Mouse (Mus musculus) lung, adult 10 weeks (tissue): ENCODE data around the gene Fam118a. TPM values are rescaled to one million over a fixed set of nuclear protein-coding genes. Genes with fewer than 3 reads are reported as not detected.

ENCODE experiments used
- polyA plus RNA-seq: library from polyadenylated mRNA; stranded (reverse); fragments of 350-450 nt; fragmentation: Illumina TruSeq; extraction: RNeasy Lipid Tissue Mini Kit (QIAGEN cat#74804); gene quantifications from one replicate; pipeline ENCODE4 v1.2.3, GENCODE M21; 2014; ENCODE audit warnings: low read depth, low replicate concordance; ENCODE audit not compliant: insufficient read depth

The Fam118a gene
- polyA plus RNA-seq: 10.1 TPM

GRCm38 (mm10) chr15:85028648-85029047 is at the start of gene Fam118a:
Gene Fam118a, plus strand, starts transcription at chr15:85028948.

DNA sequence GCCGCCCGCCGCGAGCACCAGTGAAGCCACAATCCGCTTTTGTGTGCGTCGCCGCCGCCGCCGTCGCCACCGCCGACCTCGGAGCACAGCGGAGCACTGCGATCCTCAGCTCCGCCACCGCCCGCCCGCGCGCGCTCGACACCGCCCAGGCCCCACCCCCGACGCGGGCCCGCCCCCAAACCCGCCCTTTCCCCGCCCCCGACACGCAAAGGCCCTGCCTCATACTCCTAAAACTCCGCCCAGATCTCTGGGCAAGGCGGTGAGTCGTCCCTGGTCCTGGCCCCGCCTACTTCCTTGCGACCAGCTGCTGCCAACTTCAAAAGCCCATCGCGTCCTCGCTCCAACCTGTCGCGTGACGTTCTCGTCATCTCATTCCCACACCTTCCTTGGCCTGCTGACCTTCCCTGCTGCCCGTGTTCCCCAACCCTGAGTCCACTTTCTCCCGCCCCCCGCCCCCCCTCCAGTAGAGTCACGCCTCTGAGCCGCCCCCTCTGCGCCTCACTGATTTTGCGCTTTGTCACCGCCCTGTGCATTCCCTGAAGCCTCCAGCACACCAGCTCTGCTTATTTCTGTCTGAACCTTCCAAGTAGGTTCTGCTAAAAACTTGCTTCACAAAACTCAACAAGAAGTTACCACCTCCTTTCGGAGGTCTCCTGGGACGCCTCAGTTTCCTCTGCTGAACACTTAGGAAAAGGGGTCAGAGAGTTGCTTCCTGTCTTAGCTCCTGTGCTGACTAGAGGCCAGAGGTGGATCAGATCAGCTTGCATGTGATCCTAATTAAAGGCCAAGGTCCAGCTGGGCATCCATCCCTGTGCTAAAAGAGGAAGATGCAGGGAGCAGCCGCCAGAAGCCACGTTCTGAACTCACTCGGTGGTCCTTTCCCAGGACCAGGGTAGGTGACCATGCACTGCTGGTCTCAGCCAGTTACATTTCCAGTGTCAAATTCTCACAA is 40.6 kb upstream of the Fam118a start, which contains the start of gene 5031439G07Rik:
TSS of gene 5031439G07Rik (minus strand) at position 678 of the 952 bp plus-strand sequence.

DNA sequence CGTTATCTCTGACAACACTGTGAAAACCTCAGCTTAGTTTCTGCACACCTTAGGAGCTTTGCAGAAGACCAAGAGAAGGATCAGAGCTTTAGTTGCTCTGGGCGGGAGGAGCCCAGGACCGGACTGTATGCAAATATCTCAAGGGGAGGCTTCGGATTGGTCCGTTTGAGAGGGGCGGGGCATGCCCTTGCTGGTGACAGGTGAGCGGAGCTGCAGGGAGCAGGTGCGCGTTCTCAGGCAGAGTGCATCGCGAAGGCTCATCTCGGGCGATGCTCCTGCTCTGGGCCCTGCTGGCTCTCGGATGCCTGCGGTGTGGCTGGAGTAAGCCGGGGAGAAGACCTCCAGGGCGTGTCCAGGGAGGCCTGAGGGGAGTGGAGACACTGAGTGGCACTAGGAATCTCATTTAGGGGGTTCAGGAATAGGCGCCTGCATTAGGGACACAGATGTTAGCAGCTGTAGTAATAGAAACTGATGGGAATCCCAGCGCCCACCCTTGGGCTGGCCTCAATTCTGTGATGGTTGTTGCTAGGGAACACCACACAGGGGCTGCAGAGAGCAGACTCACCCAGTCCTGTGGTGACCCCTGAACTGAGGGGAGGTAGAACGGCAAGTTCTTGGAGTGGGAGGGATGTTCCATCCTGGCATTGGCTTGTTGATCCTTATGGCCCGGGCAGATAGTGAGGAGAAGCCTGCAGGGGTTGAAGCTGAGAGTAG is 11.6 kb upstream of the Fam118a start, which contains the start of gene Upk3a:
TSS of gene Upk3a (plus strand) at position 191 of the 714 bp plus-strand sequence.

Other genes starting within 250 kb of the Fam118a start
- gene Phf21b, start 172.9 kb upstream of the Fam118a start, polyA plus RNA-seq: 0.39 TPM
- gene Gm29666, start 108.9 kb upstream of the Fam118a start, polyA plus RNA-seq: 0.06 TPM
- gene Nup50, start 105.5 kb upstream of the Fam118a start, polyA plus RNA-seq: 9.8 TPM
- 10.9 TPM for gene 5031439G07Rik, start 40.4 kb upstream of the Fam118a start, polyA plus RNA-seq
- gene Upk3a, start 11.8 kb upstream of the Fam118a start, polyA plus RNA-seq: 0.82 TPM
- gene Smc1b, start 103.0 kb downstream of the Fam118a start, polyA plus RNA-seq: not detected
- gene Ribc2, start 103.1 kb downstream of the Fam118a start, polyA plus RNA-seq: 0.41 TPM
- gene Fbln1, start 177.0 kb downstream of the Fam118a start, polyA plus RNA-seq: 37.3 TPM